Mouse (Mus musculus) stomach, embryonic 14.5 days (tissue): ENCODE results near the gene Slc25a3. TPM values are rescaled to one million over a fixed set of nuclear protein-coding genes. Genes with fewer than 3 reads are reported as not detected.
A peak's percentile ranks its signal among the peaks of the same experiment; 100 is the strongest.

Experiments used
- ATAC-seq: fragments of 200-750 bp; cut with Nextera tagmentation; 2 replicates; pipeline ENCODE4 v1.8.0; 2017; ENCODE audit warnings: low read depth, moderate TSS enrichment; ENCODE audit not compliant: insufficient number of reproducible peaks, insufficient read depth, low FRiP score
- H3K27ac ChIP-seq: fragments of 300-500 bp; sonication (generic); 2 replicates; pipeline ENCODE4 v1.5.1; 2014; ENCODE audit warnings: mild to moderate bottlenecking, low read length, moderate library complexity, mixed read lengths
- H3K27me3 ChIP-seq: fragments of 300-500 bp; sonication (generic); 2 replicates; pipeline ENCODE4 v1.6.1; 2014; ENCODE audit warnings: low read length, control low read depth, mixed read lengths; ENCODE audit not compliant: control insufficient read depth, insufficient read depth
- H3K36me3 ChIP-seq: fragments of 300-500 bp; sonication (generic); 2 replicates; pipeline ENCODE4 v1.6.1; 2014; ENCODE audit warnings: mild to moderate bottlenecking, control low read depth, low read length, moderate library complexity, mixed read lengths; ENCODE audit not compliant: control insufficient read depth, insufficient read depth
- H3K4me1 ChIP-seq: fragments of 300-500 bp; sonication (generic); 2 replicates; pipeline ENCODE4 v1.6.1; 2014; ENCODE audit warnings: low read length, control low read depth, mixed read lengths; ENCODE audit not compliant: control insufficient read depth, insufficient read depth
- H3K4me2 ChIP-seq: fragments of 300-500 bp; sonication (generic); replicated peaks from 2 replicates; pipeline ENCODE4 v1.6.1; 2014; ENCODE audit warnings: low read depth, low read length, control low read depth
- H3K4me3 ChIP-seq: fragments of 300-500 bp; sonication (generic); 2 replicates; pipeline ENCODE4 v1.5.1; 2014; ENCODE audit warnings: low read depth, low read length, control low read depth
- H3K9ac ChIP-seq: fragments of 300-500 bp; sonication (generic); replicated peaks from 2 replicates; pipeline ENCODE4 v1.6.1; 2014; ENCODE audit warnings: low read depth, mild to moderate bottlenecking, control low read depth, low read length, moderate library complexity, mixed read lengths
- H3K9me3 ChIP-seq: fragments of 300-500 bp; sonication (generic); 2 replicates; pipeline ENCODE4 v1.6.1; 2016; ENCODE audit warnings: low read depth, low read length, control low read depth; ENCODE audit not compliant: control insufficient read depth
- WGBS: fragments of 180-500 bp; shearing (Covaris S2); extraction: QIAGEN DNeasy Blood & Tissue Kit; methylation state at CpG from one replicate; pipeline ENCODE4 v1.1.7; 2014; 5-methylcytosine and 5-hydroxymethylcytosine counted together
- polyA plus RNA-seq: library from polyadenylated mRNA; unstranded; fragments of >200 nt; fragmentation: Nextera tagmentation; extraction: Ambion mirVana; gene quantifications from 2 replicates; pipeline ENCODE4 v1.2.1, GENCODE M21; 2014

The Slc25a3 gene
- polyA plus RNA-seq, 1 experiment from 2014 or later, result 501 TPM

DNA sequence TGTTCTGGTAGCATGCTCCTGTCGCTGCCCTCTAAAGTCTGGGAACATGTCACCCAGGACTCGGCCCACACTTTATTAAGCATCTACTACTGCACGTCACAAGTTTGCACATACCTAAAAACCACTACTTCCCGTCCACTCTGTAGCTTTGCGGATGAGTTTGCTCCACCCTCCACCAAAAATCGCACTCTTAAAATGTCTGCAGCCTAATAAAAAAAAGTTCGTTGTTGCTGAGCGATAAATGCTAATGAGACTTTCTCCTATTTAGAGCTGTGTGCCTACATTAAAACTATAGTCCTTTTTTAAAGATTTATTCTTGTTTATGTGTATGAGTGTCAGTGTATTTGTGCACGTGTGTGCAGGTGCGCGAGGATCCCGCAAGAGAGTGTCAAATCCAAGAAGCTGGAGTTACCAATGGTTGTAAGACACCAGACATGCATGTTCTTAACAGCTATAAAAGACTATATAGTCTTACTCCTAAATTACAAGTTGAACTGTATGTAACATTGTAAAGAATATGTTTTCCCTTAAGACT, 40.4 kb downstream of the Slc25a3 start:
- H3K9me3 ChIP-seq, result no peaks in the 10 kb centered on the region
- WGBS, result 42% methylated on average over 12 of the region's 12 CpGs
- ATAC-seq, result no peak

DNA sequence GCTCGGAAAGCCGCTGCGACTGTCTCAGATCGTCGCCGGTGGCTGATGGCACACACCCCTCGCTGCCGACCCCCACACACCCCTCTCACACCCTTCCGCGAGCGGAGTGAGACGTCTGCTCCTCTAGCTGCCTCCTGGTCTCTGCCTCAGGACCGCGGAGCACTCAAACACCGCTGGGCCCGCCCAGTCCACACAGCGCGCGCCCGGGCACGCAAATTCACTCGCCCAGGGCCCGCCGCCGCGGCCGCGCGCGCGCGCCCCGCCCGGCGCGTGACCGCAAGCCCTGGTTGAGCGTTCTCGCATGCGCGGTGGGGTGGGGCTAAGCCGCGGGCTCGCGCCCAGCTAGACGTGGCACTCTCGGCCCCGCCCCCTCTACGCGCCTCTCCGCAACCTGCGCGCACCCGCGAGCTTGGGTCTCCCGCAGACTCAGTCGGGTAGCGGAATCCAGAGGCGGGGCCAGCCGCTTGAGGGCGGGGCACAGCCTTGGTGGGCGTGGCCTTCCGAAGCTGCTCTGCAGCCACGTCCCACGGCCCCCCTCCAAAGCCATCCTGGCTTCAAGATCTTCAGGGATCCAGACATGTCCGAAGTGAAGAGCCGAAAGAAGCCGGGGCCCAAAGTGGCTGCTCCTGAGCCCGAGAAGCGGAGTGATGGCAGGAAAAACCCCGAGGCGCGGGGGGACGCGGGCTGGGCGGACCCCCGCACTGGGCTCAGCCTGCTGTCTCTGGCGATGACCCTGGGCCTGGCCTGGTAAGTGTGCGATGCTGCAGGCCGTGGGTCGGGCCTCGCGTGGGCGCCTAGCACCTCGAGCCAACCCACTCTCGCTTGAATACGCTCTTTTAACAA, 41.1 kb downstream of the Slc25a3 start, which contains the start of the genes Apaf1 and Ikbip:
Gene Apaf1, minus strand, starts transcription at position 221 of the 843 bp plus-strand sequence.
Gene Ikbip, plus strand, starts transcription at position 391 of the 843 bp plus-strand sequence.
- H3K4me2 ChIP-seq, result peak within 1 kb of the TSS; percentile 71
- no peaks in the 10 kb centered on the region for H3K4me1 ChIP-seq
- ATAC-seq, result peak; percentile 96
- H3K36me3 ChIP-seq, result peaks cover 6% of the 10 kb centered on the region; the same call in 1 of the 2 replicates
- peak within 1 kb of the TSS; percentile 84 for H3K9ac ChIP-seq
- no peaks in the 10 kb centered on the region for H3K27me3 ChIP-seq
- under 1% methylated on average over 84 of the region's 87 CpGs for WGBS
- H3K27ac ChIP-seq, result peak within 1 kb of the TSS; percentile 86
- H3K9me3 ChIP-seq, result no peaks in the 10 kb centered on the region
- H3K4me3 ChIP-seq, result peak within 1 kb of the TSS; percentile 95

More for the DNA sequence above, 40.4 kb downstream of the Slc25a3 start:
- H3K9ac ChIP-seq, result peak overlapping the region; percentile 84
- peak overlapping the region; percentile 95 for H3K4me3 ChIP-seq
- no peaks in the 10 kb centered on the region for H3K27me3 ChIP-seq
- peak overlapping the region; percentile 86 for H3K27ac ChIP-seq
- no peaks in the 10 kb centered on the region for H3K4me1 ChIP-seq
- H3K4me2 ChIP-seq, result peak overlapping the region; percentile 71
- H3K36me3 ChIP-seq, result peaks cover 6% of the 10 kb centered on the region; the same call in 1 of the 2 replicates

DNA sequence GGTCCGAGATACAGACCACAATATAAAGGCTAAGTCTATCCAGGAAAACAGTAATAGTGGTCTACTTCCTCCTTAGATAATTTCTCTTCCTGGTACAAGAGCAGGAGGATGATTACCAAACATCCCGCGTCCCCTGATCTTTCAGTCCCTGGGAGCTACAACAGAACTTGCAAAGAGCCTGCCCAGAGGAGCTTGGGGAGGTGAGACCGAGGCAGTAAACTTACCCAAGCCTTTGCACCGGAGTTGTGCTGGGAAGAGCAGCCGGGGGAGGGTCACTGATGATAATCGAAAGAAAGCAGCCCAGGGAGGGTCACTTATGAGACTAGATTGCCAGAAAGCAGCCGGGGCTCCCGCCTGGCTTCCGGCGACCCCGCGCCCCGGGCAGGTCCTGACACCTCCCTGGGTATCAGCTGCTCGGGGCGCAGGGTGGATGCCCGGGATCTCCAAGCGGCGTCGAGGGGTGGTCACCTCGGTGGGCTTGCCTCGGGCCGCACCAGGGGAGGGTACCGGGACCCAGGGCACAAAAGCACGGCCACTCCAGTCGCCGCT, 41.8 kb downstream of the Slc25a3 start:
- peak overlapping the region; percentile 84 for H3K9ac ChIP-seq
- H3K4me1 ChIP-seq, result no peaks in the 10 kb centered on the region
- H3K4me2 ChIP-seq, result peak overlapping the region; percentile 68
- WGBS, result under 1% methylated on average over 25 of the region's 27 CpGs
- no peaks in the 10 kb centered on the region for H3K9me3 ChIP-seq
- peak; percentile 12 for ATAC-seq
- H3K27ac ChIP-seq, result peak overlapping the region; percentile 82
- peaks cover 10% of the 10 kb centered on the region for H3K36me3 ChIP-seq
- no peaks in the 10 kb centered on the region for H3K27me3 ChIP-seq
- H3K4me3 ChIP-seq, result peak overlapping the region; percentile 95

DNA sequence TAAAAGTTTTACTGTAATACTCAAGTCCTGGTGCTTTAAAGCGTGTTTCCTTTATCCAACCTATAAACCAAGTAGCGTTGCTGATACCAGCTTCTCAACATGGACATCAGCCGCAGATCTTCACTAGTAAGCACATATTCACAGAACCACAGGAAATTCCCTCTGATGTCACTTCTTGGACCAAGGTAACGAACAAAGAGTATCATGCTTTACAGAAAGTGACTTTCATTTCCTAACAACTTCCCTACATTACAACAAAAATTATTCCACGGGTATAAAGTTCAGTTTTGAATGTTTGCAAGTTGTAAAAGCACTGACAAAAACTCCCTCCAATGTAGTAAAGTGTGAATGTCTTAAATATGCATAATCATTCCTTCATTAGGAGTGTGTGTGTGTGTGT, 43.3 kb downstream of the Slc25a3 start:
- peaks cover 21% of the 10 kb centered on the region for H3K36me3 ChIP-seq
- H3K27ac ChIP-seq, result no peak overlapping the region
- no peak overlapping the region for H3K4me2 ChIP-seq
- H3K4me1 ChIP-seq, result no peaks in the 10 kb centered on the region
- H3K4me3 ChIP-seq, result no peak overlapping the region
- 86% methylated on average over 5 of the region's 5 CpGs for WGBS
- no peak for ATAC-seq
- H3K9me3 ChIP-seq, result no peaks in the 10 kb centered on the region
- H3K9ac ChIP-seq, result no peak overlapping the region
- H3K27me3 ChIP-seq, result no peaks in the 10 kb centered on the region

DNA sequence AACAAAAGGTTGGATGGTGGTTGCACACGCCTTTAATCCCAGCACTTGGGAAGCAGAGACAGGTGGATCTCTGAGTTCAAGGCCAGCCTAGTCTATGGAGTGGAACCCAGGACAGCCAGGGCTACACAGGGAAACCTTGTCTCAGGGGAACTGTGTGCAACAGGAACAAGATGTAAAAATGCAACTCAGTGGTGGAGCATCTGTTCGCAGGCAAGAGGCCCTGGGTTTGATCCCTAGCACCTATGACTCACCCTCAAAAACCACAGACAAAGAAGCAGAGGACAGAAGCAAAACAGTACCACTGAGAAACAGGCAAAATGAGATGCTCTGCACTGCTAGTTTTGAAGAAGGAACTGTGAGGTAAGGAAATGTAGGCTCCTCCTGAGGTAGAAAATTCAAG, 47.2 kb downstream of the Slc25a3 start:
- H3K4me2 ChIP-seq, result no peak overlapping the region
- H3K27ac ChIP-seq, result no peak overlapping the region
- no peak for ATAC-seq
- no peaks in the 10 kb centered on the region for H3K9me3 ChIP-seq
- WGBS, result 90% methylated on average over 2 of the region's 2 CpGs
- H3K36me3 ChIP-seq, result peaks cover 25% of the 10 kb centered on the region
- no peak overlapping the region for H3K9ac ChIP-seq
- no peaks in the 10 kb centered on the region for H3K27me3 ChIP-seq
- no peaks in the 10 kb centered on the region for H3K4me1 ChIP-seq
- H3K4me3 ChIP-seq, result no peak overlapping the region

DNA sequence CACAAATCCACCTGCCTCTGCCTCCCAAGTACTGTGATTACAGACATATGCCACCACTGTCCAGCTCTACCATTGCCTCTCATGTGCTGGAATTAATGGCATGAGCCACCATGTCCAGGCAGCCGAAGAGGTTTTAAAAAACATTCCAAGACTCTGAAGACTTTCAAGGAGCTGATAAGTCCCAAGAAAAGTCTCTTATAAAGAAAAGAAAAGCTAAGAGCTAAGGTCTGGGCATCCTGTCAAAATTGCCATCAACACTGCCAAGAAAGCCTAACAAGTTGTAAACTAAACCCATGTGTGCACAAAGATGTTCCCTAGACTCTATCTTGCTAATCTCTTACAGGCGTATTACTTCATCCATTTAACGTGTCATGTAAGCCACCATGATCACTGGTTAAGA, 50.5 kb downstream of the Slc25a3 start:
- H3K27ac ChIP-seq, result no peak overlapping the region
- 80% methylated on average over 3 of the region's 3 CpGs for WGBS
- no peaks in the 10 kb centered on the region for H3K9me3 ChIP-seq
- H3K27me3 ChIP-seq, result no peaks in the 10 kb centered on the region
- no peak overlapping the region for H3K9ac ChIP-seq
- H3K4me2 ChIP-seq, result no peak overlapping the region
- H3K36me3 ChIP-seq, result peaks cover 25% of the 10 kb centered on the region
- no peaks in the 10 kb centered on the region for H3K4me1 ChIP-seq
- ATAC-seq, result no peak
- no peak overlapping the region for H3K4me3 ChIP-seq

DNA sequence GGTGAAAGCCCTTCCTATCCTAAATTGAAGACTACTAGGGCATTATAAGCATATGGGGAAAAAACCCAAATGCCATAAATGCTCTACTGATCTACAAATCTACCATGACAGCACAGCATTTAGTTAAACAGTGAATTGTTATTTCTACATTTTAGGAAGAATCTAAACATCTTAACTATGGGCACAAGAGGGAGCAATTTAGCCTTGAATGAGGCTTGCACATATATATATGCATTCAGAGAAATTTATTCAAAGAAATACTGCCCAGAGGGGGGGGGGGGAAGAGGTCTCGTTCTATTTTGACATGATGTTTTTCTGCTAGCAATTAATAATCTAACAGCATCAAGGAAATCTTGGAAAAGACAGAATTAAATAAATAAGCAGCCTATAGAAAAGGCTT, 52.1 kb downstream of the Slc25a3 start:
- H3K9ac ChIP-seq, result no peak overlapping the region
- H3K27ac ChIP-seq, result no peak overlapping the region
- peaks cover 22% of the 10 kb centered on the region for H3K36me3 ChIP-seq
- 47% methylated on average over 1 of the region's 1 CpGs for WGBS
- no peaks in the 10 kb centered on the region for H3K27me3 ChIP-seq
- ATAC-seq, result no peak
- H3K4me3 ChIP-seq, result no peak overlapping the region
- H3K4me2 ChIP-seq, result no peak overlapping the region
- no peaks in the 10 kb centered on the region for H3K9me3 ChIP-seq
- H3K4me1 ChIP-seq, result no peaks in the 10 kb centered on the region
